Comparison of ENCODE assay signal across 22 mouse cellular contexts in the genomic region with DNA sequence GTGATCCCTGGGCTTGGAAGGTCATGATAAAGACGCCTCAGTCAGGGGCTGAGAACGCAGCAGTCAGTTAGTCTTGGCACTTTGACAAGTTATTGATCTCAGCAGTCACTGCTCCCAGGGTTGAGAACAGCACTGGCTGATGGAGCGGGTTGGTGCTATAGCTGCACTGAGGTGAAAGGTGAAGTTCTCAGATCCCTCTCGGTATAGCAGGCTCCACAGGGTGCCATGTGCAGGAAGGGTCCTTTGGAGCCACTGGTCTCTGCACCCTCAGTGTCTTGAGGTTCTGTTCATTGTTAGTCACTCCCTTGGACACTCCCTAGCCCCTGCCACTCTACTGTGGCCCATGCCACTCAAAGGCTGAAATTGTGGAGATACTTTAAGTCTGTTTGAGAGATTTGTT. TPM values are rescaled to one million over a fixed set of nuclear protein-coding genes. Genes with fewer than 3 reads are reported as not detected.
DNase-seq lines count a peak whose midpoint lies in the region; ATAC-seq and TF ChIP-seq lines count a peak whose summit lies in the region.
"Had no signal": no experiment of that assay in that cellular context is flagged by ENCODE, and none has a peak within 500 bp of the region (broad histone marks: within the 10 kb centered on the region; RNA-seq: fewer than 3 reads in every experiment).

No protein-coding gene starts in this region.

- H3K27ac ChIP-seq in intestine, embryonic 14.5 days (ENCODE audit: low read depth) = no peak overlapping the region
- no peak overlapping the region for H3K27ac ChIP-seq in intestine, postnatal 0 days (ENCODE audit: low read depth, low read length)
- no peak overlapping the region for H3K27ac ChIP-seq in lung, embryonic 15.5 days
- H3K27ac ChIP-seq in liver, embryonic 14.5 days = no peak overlapping the region
- H3K27ac ChIP-seq: embryonic facial prominence, embryonic 13.5 days; forebrain, embryonic 12.5 days; heart, embryonic 13.5 days had no signal

- H3K9ac ChIP-seq in intestine, embryonic 14.5 days (ENCODE audit: low read length) = no peak overlapping the region
- no peak overlapping the region for H3K9ac ChIP-seq in intestine, postnatal 0 days (ENCODE audit: low read depth, low read length)
- no peak overlapping the region for H3K9ac ChIP-seq in lung, embryonic 15.5 days
- no peak overlapping the region for H3K9ac ChIP-seq in liver, embryonic 14.5 days (replicated peaks)
- H3K9ac ChIP-seq: embryonic facial prominence, embryonic 13.5 days; forebrain, embryonic 12.5 days; heart, embryonic 13.5 days had no signal

- no peaks in the 10 kb centered on the region for H3K27me3 ChIP-seq in intestine, embryonic 14.5 days (replicated peaks; ENCODE audit: control insufficient read depth, insufficient read depth, low read length)
- H3K27me3 ChIP-seq in intestine, postnatal 0 days (replicated peaks; ENCODE audit: control insufficient read depth, insufficient read depth, low read length) = no peaks in the 10 kb centered on the region
- H3K27me3 ChIP-seq in lung, embryonic 15.5 days = no peaks in the 10 kb centered on the region
- no peaks in the 10 kb centered on the region for H3K27me3 ChIP-seq in liver, embryonic 14.5 days (ENCODE audit: control insufficient read depth, insufficient read depth, low read length)
- H3K27me3 ChIP-seq: embryonic facial prominence, embryonic 13.5 days; forebrain, embryonic 12.5 days; heart, embryonic 13.5 days had no signal

- H3K4me3 ChIP-seq in intestine, embryonic 14.5 days (ENCODE audit: low read depth, low read length) = no peak overlapping the region
- no peak overlapping the region for H3K4me3 ChIP-seq in intestine, postnatal 0 days (ENCODE audit: low read depth, low read length)
- H3K4me3 ChIP-seq in lung, embryonic 15.5 days = no peak overlapping the region
- no peak overlapping the region for H3K4me3 ChIP-seq in liver, embryonic 14.5 days (ENCODE audit: insufficient read depth in 1 of 2, low read depth in 2 of 2, low read length in 2 of 2)
- H3K4me3 ChIP-seq: embryonic facial prominence, embryonic 13.5 days; forebrain, embryonic 12.5 days; heart, embryonic 13.5 days had no signal

- WGBS in intestine, embryonic 14.5 days = 79% methylated on average over 4 of the region's 4 CpGs
- WGBS in intestine, postnatal 0 days = 36% methylated on average over 4 of the region's 4 CpGs
- WGBS in lung, embryonic 15.5 days = 74% methylated on average over 4 of the region's 4 CpGs
- WGBS in liver, embryonic 14.5 days (ENCODE audit: insufficient replicate concordance) = 67% methylated on average over 4 of the region's 4 CpGs

- DNase-seq in intestine, embryonic 14.5 days (ENCODE audit: low spot score) = no peak
- DNase-seq in lung, postnatal 25 days (ENCODE audit: low spot score) = no peak
- DNase-seq in liver, embryonic 14.5 days (ENCODE audit: low read depth in 3 of 3, low spot score in 3 of 3) = no peak
- no peak for DNase-seq in embryo, embryonic 11 days
- no peak for DNase-seq in gastrocnemius, postnatal 25 days
- DNase-seq: adrenal gland, postnatal 10 days; cerebellum, adult 11 months; cerebellum, adult 8-10 months; cerebellum, postnatal 14 days; gastrocnemius, postnatal 10 days; heart, postnatal 36 days had no signal

- H3K9me3 ChIP-seq in intestine, embryonic 14.5 days (ENCODE audit: control insufficient read depth, low read length) = no peaks in the 10 kb centered on the region
- no peaks in the 10 kb centered on the region for H3K9me3 ChIP-seq in intestine, postnatal 0 days (ENCODE audit: control insufficient read depth)
- H3K9me3 ChIP-seq in lung, embryonic 15.5 days = no peaks in the 10 kb centered on the region
- H3K9me3 ChIP-seq in liver, embryonic 14.5 days (ENCODE audit: control insufficient read depth, low read length) = no peaks in the 10 kb centered on the region
- H3K9me3 ChIP-seq: embryonic facial prominence, embryonic 13.5 days; forebrain, embryonic 12.5 days; heart, embryonic 13.5 days had no signal

- H3K4me1 ChIP-seq in intestine, embryonic 14.5 days (replicated peaks; ENCODE audit: control insufficient read depth, insufficient read depth, low read length) = no peaks in the 10 kb centered on the region
- H3K4me1 ChIP-seq in intestine, postnatal 0 days (replicated peaks; ENCODE audit: control insufficient read depth, insufficient read depth, low read length) = no peaks in the 10 kb centered on the region
- no peaks in the 10 kb centered on the region for H3K4me1 ChIP-seq in lung, embryonic 15.5 days
- H3K4me1 ChIP-seq in liver, embryonic 14.5 days (replicated peaks; ENCODE audit: control insufficient read depth in 2 of 2, insufficient read depth in 2 of 2, low read length in 1 of 2) = 0 out of 4 replicates have a peak, but pooled peaks cover 0 to 2% of the 10 kb centered on the region in 2 experiments
- H3K4me1 ChIP-seq: heart, embryonic 13.5 days had no signal

- H3K36me3 ChIP-seq in intestine, embryonic 14.5 days (ENCODE audit: control insufficient read depth, insufficient read depth, low read length) = no peaks in the 10 kb centered on the region
- H3K36me3 ChIP-seq in intestine, postnatal 0 days (ENCODE audit: control insufficient read depth, insufficient read depth) = no peaks in the 10 kb centered on the region
- H3K36me3 ChIP-seq in lung, embryonic 15.5 days = no peaks in the 10 kb centered on the region
- H3K36me3 ChIP-seq in liver, embryonic 14.5 days (replicated peaks; ENCODE audit: control insufficient read depth, insufficient read depth, low read depth) = no peaks in the 10 kb centered on the region
- H3K36me3 ChIP-seq: embryonic facial prominence, embryonic 13.5 days; forebrain, embryonic 12.5 days; heart, embryonic 13.5 days had no signal

- TF ChIP-seq CTCF in intestine, postnatal 0 days (IDR thresholded peaks at IDR 0.05; ENCODE audit: low read depth) = no peak
- TF ChIP-seq CTCF in liver, embryonic 14.5 days (IDR thresholded peaks at IDR 0.05; ENCODE audit: low read depth) = no peak

- no peak overlapping the region for H3K4me2 ChIP-seq in intestine, embryonic 14.5 days (ENCODE audit: low read length)
- no peak overlapping the region for H3K4me2 ChIP-seq in intestine, postnatal 0 days (replicated peaks; ENCODE audit: low read depth)
- H3K4me2 ChIP-seq in lung, embryonic 15.5 days = no peak overlapping the region
- no peak overlapping the region for H3K4me2 ChIP-seq in liver, embryonic 14.5 days (ENCODE audit: low read depth)
- H3K4me2 ChIP-seq: embryonic facial prominence, embryonic 13.5 days; forebrain, embryonic 12.5 days; heart, embryonic 13.5 days had no signal

- ATAC-seq in intestine, embryonic 14.5 days (replicated peaks; ENCODE audit: low FRiP score, low TSS enrichment, low read depth) = peak; percentile 38; the same call in 1 of the 2 replicates
- no peak for ATAC-seq in intestine, postnatal 0 days
- peak; percentile 52; the same call in 1 of the 2 replicates for ATAC-seq in lung, embryonic 15.5 days (ENCODE audit: borderline replicate concordance, extremely low read depth, low FRiP score, low TSS enrichment)
- ATAC-seq in liver, embryonic 14.5 days (ENCODE audit: insufficient read depth) = 0 out of 2 replicates have a peak, but pooled peaks have one; percentile 28
- ATAC-seq: forebrain, embryonic 16.5 days had no signal

- TF ChIP-seq EP300 in liver, embryonic 14.5 days (IDR thresholded peaks at IDR 0.05; ENCODE audit: low read depth) = no peak

RNA-seq across cellular contexts. Expression of a gene that starts 14.5 kb away (rescaled TPM):
- 1.1 and 1.2 TPM in 2 replicates for polyA plus RNA-seq in intestine, embryonic 14.5 days (2014; fragmentation: Nextera tagmentation; extraction: Ambion mirVana)
- 0.18 and 0.37 TPM in 2 replicates for polyA plus RNA-seq in intestine, postnatal 0 days (2015; fragmentation: Nextera tagmentation; extraction: Ambion mirVana)
- polyA plus RNA-seq in lung, embryonic 15.5 days (2015; fragmentation: Nextera tagmentation; extraction: Ambion mirVana) = 0.15 and 0.35 TPM in 2 replicates
- not detected in 2 replicates for polyA plus RNA-seq in liver, embryonic 14.5 days (2012; rRNA removed)
- not detected in 2 replicates for polyA plus RNA-seq in liver, embryonic 14.5 days (2014; fragmentation: Nextera tagmentation; extraction: Ambion mirVana)
- under 1 TPM in 1 of 2 experiments, not detected in 1; 0.10 TPM for total RNA-seq in gastrocnemius, postnatal 25 days (2021)
- total RNA-seq: heart, adult 8-10 months; heart, postnatal 36 days; MEL had no signal
- polyA plus RNA-seq: C2C12; heart, postnatal 0 days; hindbrain, embryonic 11.5 days had no signal
